Mouse (Mus musculus): ENCODE data around the gene Cfap299.
"Not testable (repeated sequence)": the region's sequence is repeated elsewhere in the genome, so short reads cannot be mapped to it uniquely, and the experiment has no call there.

The Cfap299 gene

GRCm38 (mm10) chr5:98550285-98550684 lies 221.2 kb downstream of the Cfap299 start:
- DNase-seq: no peak

GRCm38 (mm10) chr5:98550873-98551272 lies 221.8 kb downstream of the Cfap299 start:
- no peak for DNase-seq

DNA sequence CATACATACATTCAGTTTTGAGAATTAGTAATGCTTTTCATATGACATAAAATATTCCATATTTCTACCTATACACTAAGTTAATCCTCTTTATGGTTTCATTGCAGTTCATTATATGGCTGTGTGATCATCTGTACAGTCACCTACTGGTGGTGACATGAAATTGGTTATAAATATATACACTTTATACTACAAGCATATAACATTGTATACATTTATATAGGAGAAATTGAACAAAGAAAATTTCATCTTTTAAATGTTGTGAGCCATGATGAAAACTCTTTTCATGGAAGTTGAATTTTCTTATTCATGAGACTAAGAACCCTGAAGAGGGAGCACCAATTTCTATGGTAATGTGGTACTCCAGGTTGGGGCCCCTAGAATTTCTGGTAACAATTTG lies 223.3 kb downstream of the Cfap299 start, which contains the start of gene Gm11111:
TSS of gene Gm11111 (plus strand) at position 301 of the 400 bp plus-strand sequence.
- no peak for DNase-seq

GRCm38 (mm10) chr5:98552811-98553601 lies 223.9 kb downstream of the Cfap299 start:
- no peak for DNase-seq

- DNase-seq: no peak
Observed at GRCm38 (mm10) chr5:98561301-98561700, 232.2 kb downstream of the Cfap299 start.

DNA sequence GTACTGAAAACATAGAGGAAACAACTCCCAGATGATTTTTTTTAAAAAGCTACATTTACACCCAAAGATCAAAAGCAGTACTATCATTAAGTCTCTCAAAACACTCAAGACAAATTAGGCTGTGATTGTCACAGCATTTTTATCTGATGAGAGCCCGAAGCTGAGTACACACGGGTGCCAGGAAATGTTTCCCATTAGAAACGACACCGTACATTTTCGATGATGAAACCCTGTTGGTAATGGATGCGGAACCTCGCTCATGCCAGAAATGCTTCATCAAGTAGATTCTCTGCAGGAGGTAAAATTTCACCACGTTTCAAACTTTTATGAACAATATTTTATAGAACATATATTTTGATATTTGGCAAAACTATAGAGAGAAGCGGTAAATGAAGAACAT lies 233.7 kb downstream of the Cfap299 start:
- no peak for DNase-seq

DNA sequence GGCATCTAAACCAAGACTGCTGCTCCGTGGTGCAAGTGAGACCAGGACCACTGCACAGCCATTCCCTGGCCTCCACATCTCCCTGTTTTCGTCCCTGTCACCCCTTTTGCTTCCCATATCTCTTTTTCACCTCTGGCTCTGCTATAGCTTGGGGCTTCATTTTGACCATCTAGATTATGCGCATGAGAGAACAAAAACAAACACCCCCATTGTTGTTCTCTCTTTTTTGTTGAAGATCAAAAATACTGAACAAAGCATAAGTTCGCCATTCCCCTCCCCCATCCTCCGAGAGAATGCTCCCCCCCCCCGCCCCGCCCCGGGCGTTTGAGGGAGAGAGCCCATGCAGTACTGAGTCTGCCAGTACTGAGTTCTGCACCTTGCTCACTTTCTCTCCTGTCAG lies 234.7 kb downstream of the Cfap299 start:
- no peak for DNase-seq

GRCm38 (mm10) chr5:98566461-98567193 lies 237.5 kb downstream of the Cfap299 start:
- DNase-seq: no peak

DNA sequence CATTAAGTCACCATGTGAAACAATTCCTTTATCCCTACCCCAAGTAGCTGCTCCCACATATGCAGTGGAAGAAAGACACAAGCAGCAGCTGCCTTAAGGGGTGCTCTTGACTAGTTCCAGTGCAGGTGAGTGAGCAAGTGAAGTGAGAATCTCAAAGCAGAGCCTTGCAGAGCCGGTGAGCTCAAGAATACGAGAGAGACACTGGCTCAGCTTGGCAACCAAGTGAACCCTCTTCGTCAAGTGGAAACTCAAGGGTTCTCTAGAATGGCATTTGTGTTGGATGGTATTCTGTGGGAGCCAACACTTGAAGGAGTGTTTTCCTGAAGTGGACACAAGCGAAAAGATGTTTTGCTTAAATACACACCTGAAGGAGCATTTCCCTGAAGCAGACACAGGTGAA lies 239.4 kb downstream of the Cfap299 start:
- no peak for DNase-seq

- no peak for DNase-seq
Observed at GRCm38 (mm10) chr5:98569029-98569513, 240.0 kb downstream of the Cfap299 start.

DNA sequence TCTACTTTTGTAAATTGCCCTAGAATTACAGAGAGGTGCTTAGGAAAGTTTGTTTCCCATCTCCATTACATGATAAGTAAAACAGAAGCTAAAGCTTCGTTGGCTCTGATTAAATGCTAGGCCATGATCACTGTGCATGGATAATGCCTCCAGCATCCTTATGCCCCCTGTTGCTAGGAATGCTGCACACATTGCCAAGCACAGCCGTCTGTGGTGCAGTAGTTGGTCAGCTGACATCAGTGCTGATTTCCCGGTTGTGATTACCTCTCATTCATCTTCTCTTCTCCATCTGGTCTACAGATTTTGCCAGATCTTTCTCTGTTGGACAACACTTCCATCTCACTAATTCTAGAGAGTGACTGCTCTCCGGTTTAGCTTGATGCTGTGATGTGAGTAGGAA lies 243.3 kb downstream of the Cfap299 start:
- no peak for DNase-seq

- no peak for DNase-seq
Observed at GRCm38 (mm10) chr5:98574711-98575470, 245.8 kb downstream of the Cfap299 start.

DNA sequence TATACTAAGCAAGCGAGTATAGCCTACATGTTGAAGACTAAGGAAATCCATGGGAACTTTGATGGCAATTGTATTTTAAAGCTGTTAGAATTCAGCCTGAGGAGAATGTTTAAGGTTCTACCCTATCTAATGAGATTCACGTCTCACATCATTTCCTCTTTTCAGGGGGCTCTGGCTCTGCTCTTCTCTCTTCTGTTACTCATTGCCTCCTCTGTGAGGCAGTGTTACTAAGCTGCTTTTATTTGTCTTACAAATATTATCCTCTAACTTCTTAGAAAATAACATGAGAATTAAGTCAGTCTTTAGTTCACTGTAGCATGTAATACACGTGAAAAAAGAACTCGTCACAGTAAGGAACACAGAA lies 246.3 kb downstream of the Cfap299 start:
- DNase-seq: no peak

DNA sequence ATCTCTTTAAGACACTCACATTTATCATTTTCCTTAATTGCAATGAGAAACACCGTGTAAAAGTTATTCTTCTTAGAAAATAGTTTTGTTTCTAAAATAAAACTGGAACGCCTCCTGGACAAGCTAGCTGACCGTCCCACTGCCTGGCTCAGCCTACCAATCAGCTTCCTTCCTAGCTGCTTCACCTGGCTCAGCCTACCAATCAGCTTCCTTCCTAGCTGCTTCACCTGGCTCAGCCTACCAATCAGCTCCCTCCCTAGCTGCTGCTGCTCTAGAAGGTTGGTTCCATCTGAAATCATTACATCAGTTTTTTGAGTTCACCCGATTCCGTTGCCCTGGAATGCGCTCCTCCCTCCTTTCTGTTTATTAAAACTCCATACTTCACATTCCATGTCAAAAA lies 247.4 kb downstream of the Cfap299 start:
- DNase-seq: not testable (repeated sequence)

DNA sequence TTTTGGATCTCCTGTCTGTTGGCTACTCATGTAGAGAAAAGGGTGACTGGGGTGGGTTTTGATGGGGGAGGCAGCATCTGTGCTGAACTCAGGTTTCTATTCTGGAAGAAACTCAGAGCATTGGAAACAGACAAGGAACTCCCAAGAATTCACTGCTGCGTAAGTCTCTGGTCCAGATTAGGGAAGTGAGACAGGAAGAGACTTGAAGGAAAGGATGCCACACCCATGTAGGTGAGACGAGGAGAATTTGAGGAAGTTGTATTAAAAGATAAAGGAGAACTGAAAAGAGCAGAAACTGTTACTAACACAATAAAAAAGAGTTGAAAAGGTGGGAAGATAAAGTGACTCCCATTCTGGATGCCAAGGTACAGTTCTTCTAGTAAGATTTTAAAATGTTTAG lies 249.3 kb downstream of the Cfap299 start:
- no peak for DNase-seq

GRCm38 (mm10) chr5:98580811-98581210 lies 251.7 kb downstream of the Cfap299 start:
- no peak for DNase-seq

- DNase-seq: no peak
Observed at GRCm38 (mm10) chr5:98582051-98582450, 252.9 kb downstream of the Cfap299 start.

- DNase-seq: no peak
Observed at GRCm38 (mm10) chr5:98585915-98586314, 256.8 kb downstream of the Cfap299 start.

GRCm38 (mm10) chr5:98613511-98613910 lies 284.4 kb downstream of the Cfap299 start:
- no peak for DNase-seq

- DNase-seq: no peak
Observed at GRCm38 (mm10) chr5:98616902-98617301, 287.8 kb downstream of the Cfap299 start.

DNA sequence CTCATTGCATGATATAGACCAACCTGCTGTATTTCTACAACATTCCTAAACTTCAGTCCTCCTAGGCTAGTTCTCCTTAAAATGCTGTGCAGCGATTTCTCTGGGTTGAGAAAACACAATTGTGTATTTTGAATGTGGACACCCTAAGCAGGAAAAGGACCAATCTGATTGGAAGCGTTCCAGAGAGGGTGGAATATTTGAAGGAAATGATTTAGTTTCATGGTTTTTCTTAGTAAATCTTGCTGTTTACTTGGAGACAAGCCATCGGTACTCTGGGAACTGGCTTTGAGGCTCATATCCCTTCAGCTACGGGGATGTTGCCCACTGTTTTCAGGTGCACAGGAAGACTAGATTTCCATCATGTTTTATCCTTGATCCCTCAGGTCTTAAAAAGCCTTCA lies 288.3 kb downstream of the Cfap299 start:
- no peak for DNase-seq

GRCm38 (mm10) chr5:98650345-98650744 lies 321.2 kb downstream of the Cfap299 start:
- no peak for DNase-seq

DNA sequence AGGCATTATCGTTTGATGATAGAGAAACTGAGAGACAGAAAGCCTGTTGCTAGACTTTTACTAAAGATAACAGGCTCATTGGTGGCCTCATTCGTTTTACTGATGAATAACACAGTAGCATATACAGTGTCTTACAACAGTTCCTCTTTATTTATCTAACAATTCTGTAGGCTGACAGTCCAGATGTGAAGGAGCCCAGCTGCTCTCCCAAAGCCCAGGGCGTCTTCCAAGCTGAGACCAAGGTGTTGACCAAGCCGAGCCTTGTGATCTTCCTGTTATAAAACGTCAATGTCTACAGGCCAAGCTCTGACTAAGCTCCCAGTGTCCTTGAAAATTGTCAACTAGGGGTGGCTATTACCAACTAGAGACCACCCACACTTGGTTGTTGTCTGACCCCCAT lies 321.9 kb downstream of the Cfap299 start:
- no peak for DNase-seq

Data from kidney, adult 18-20 months (tissue).